In the genomic region with DNA sequence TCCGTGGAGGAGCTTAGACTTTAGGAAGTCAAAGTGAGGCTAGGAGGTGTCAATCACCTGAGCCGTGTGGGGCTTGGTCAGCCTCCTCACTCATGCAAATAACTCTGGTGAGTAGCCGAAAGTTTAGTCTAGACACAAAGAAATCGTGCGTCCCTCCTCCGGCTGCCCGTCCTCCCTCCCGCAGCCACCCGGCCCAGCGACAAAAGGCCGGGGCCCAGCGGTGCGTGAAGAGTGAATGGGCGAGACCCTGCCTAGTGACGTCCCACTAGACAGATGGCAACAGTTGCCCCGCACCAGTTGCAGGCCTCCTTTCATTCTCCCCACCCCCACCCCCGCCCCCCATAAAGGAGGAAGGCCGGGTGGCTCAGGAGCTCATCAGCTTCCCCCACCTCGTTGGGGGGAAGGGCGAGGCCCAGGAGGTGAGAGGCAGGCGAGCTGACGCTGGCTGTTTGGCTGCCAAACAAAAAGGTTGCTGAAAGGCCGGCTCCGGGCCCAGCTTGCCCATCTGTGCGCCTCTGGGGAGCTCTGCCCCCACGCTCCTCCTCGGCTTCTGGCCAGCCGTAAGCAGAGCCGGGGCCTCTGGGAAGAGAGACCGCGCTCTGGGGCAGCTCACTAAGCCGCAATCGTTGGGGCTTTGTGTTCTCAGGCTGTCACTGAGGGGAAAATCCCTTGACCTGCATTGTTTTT, we compare ENCODE assay signal across 9 mouse cellular contexts. TPM values are rescaled to one million over a fixed set of nuclear protein-coding genes. Genes with fewer than 3 reads are reported as not detected.
A peak's percentile ranks its signal among the peaks of the same experiment; 100 is the strongest.
DNase-seq lines count a peak whose midpoint lies in the region; ATAC-seq and TF ChIP-seq lines count a peak whose summit lies in the region.
"Had no signal": no experiment of that assay in that cellular context is flagged by ENCODE, and none has a peak within 500 bp of the region (broad histone marks: within the 10 kb centered on the region; RNA-seq: fewer than 3 reads in every experiment).

No protein-coding gene starts in this region.

- peak; percentile 49 to 61 for DNase-seq in cerebellum, adult 18-20 months
- peak; percentile 43 to 74 for DNase-seq in cerebellum, postnatal 4 days (ENCODE audit: low spot score in 2 of 2)
- DNase-seq in heart, adult 18-20 months, result peak; percentile 79 to 82
- peak; percentile 64 for DNase-seq in kidney, adult 11 months
- no peak for DNase-seq in liver, embryonic 11.5 days (ENCODE audit: low spot score)
- DNase-seq in spleen, postnatal 4 days (ENCODE audit: low spot score in 2 of 2), result peak; percentile 75 to 85

- no peak for TF ChIP-seq POLR2A in myocyte (IDR thresholded peaks at IDR 0.05; ENCODE audit: insufficient read length, low read depth)

- ATAC-seq in cerebellum, adult (ENCODE audit: insufficient number of reproducible peaks, low FRiP score, low TSS enrichment), result no peak
- ATAC-seq in liver, embryonic 11.5 days (replicated peaks; ENCODE audit: low FRiP score), result no peak

- H3K9me3 ChIP-seq in liver, embryonic 11.5 days (ENCODE audit: control insufficient read depth, low read length), result no peaks in the 10 kb centered on the region

- H3K79me2 ChIP-seq in myocyte (ENCODE audit: control insufficient read depth, insufficient read depth), result no peaks in the 10 kb centered on the region

- peaks cover 63% of the 10 kb centered on the region for H3K4me1 ChIP-seq in liver, embryonic 11.5 days (replicated peaks; ENCODE audit: control insufficient read depth, insufficient read depth, low read length)

- H3K4me3 ChIP-seq in liver, embryonic 11.5 days (ENCODE audit: low read depth, low read length), result peak overlapping the region; percentile 20
- no peak overlapping the region for H3K4me3 ChIP-seq in myocyte

- peaks cover 12% of the 10 kb centered on the region for H3K27me3 ChIP-seq in liver, embryonic 11.5 days (replicated peaks; ENCODE audit: control insufficient read depth, insufficient read depth, low read length)
- no peaks in the 10 kb centered on the region for H3K27me3 ChIP-seq in myocyte (ENCODE audit: control insufficient read depth, insufficient read depth, insufficient read length)

- no peak overlapping the region for H3ac ChIP-seq in myocyte (ENCODE audit: control insufficient read depth, insufficient read length)

- 5% methylated on average over 33 of the region's 33 CpGs for WGBS in liver, embryonic 11.5 days

- H3K9ac ChIP-seq in liver, embryonic 11.5 days (ENCODE audit: low read depth, low read length), result peak overlapping the region; percentile 58

- H3K27ac ChIP-seq in liver, embryonic 11.5 days (ENCODE audit: low read depth, low read length), result peak overlapping the region; percentile 67

- H3K4me2 ChIP-seq in liver, embryonic 11.5 days, result peak overlapping the region; percentile 65
- H3K4me2 ChIP-seq in myocyte (ENCODE audit: low read depth), result no peak overlapping the region

- no peaks in the 10 kb centered on the region for H3K36me3 ChIP-seq in liver, embryonic 11.5 days (ENCODE audit: control insufficient read depth, insufficient read depth, low read length)
- no peaks in the 10 kb centered on the region for H3K36me3 ChIP-seq in myocyte (ENCODE audit: control insufficient read depth, insufficient read depth)

TF ChIP-seq in myocyte, 11 proteins besides CTCF, POLR2A, EP300 and RAD21:
- TF ChIP-seq REST (IDR thresholded peaks at IDR 0.05; ENCODE audit: insufficient read depth, insufficient read length) (no peak), USF1 (IDR thresholded peaks at IDR 0.05; ENCODE audit: low read depth) (no peak), POLR2AphosphoS2 (IDR thresholded peaks at IDR 0.05; ENCODE audit: insufficient read length, low read depth) (no peak), MYOG (IDR thresholded peaks at IDR 0.05; ENCODE audit: control insufficient read depth in 1 of 3, insufficient read depth in 1 of 3, insufficient read length in 2 of 3, low read depth in 2 of 3) (peak in 1 of 3 experiments; percentile 47), SRF (IDR thresholded peaks at IDR 0.05; ENCODE audit: control insufficient read depth, insufficient read length, low read depth) (no peak), MYOD1 (IDR thresholded peaks at IDR 0.05; ENCODE audit: control insufficient read depth in 1 of 3, insufficient read length in 2 of 3, low read depth in 2 of 3) (peak in 2 of 3 experiments; percentile 34 to 40)
TF ChIP-seq in myocyte: peak in this region for 2.

RNA-seq across cellular contexts. Expression of gene Btg2, which starts 15.7 kb away (rescaled TPM):
- 10 to 100 TPM; 31.1 to 32.0 TPM for total RNA-seq in heart, adult 18-20 months (2021)
- 38.6 and 39.9 TPM in 2 replicates for polyA plus RNA-seq in liver, embryonic 11.5 days (2014; fragmentation: Nextera tagmentation; extraction: Ambion mirVana)
- 13.8 TPM for polyA plus RNA-seq in myocyte (2012; fragmentation: generic; extraction: Trizol)

RNA-seq across cellular contexts. Expression of gene Fmod, which starts 26.2 kb away (rescaled TPM):
- 1 to 10 TPM; 6.2 to 9.3 TPM for total RNA-seq in heart, adult 18-20 months (2021)
- polyA plus RNA-seq in liver, embryonic 11.5 days (2014; fragmentation: Nextera tagmentation; extraction: Ambion mirVana), result 2.7 and 3.9 TPM in 2 replicates
- 0.23 TPM for polyA plus RNA-seq in myocyte (2012; fragmentation: generic; extraction: Trizol)

RNA-seq across cellular contexts. Expression of gene Chit1, which starts 47.8 kb away (rescaled TPM):
- total RNA-seq in heart, adult 18-20 months (2021), result not detected
- polyA plus RNA-seq in liver, embryonic 11.5 days (2014; fragmentation: Nextera tagmentation; extraction: Ambion mirVana), result not detected in 2 replicates
- 0.08 TPM for polyA plus RNA-seq in myocyte (2012; fragmentation: generic; extraction: Trizol)
- total RNA-seq: layer of hippocampus, postnatal 36 days had no signal
